Mouse (Mus musculus): Measurements from ENCODE around the gene Sv2a.

GRCm38 (mm10) chr3:96178427-96178826 is 2.5 kb upstream of the Sv2a start:
- no peak for TF ChIP-seq CTCF (IDR thresholded peaks at IDR 0.05; ENCODE audit: low read depth, low read length)
- no peak for TF ChIP-seq POLR2A (IDR thresholded peaks at IDR 0.05; ENCODE audit: borderline replicate concordance, low read depth, low read length)

All from bone marrow macrophage, adult 2 months (primary cell).